Mouse (Mus musculus) urinary bladder, postnatal 36 days (tissue): Measurements from ENCODE around the gene Prox1.
A peak's percentile ranks its signal among the peaks of the same experiment; 100 is the strongest.

Experiments used
- DNase-seq, 2 experiments: peaks; one replicate each; pipeline ENCODE4 v3.0.0; 2022; ENCODE audit warnings: low spot score in 2 of 2, mixed read lengths in 1 of 2

Gene Prox1

GRCm38 (mm10) chr1:190169911-190170818, at the start of gene Prox1:
Prox1 (minus strand) TSS chr1:190170714.
- peak in 1 of 2 experiments; percentile 45 for DNase-seq

- no peak for DNase-seq
These were observed 46.1 kb upstream of the Prox1 start for GRCm38 (mm10) chr1:190216621-190217020.

- DNase-seq, result no peak
These were observed 44.1 kb upstream of the Prox1 start for GRCm38 (mm10) chr1:190214626-190215025.

GRCm38 (mm10) chr1:190213175-190213574, 42.7 kb upstream of the Prox1 start:
- DNase-seq, result no peak

GRCm38 (mm10) chr1:190207246-190207645, 36.7 kb upstream of the Prox1 start:
- no peak for DNase-seq

GRCm38 (mm10) chr1:190205691-190206090, 35.2 kb upstream of the Prox1 start:
- DNase-seq, result no peak

- no peak for DNase-seq
These were observed 34.0 kb upstream of the Prox1 start for GRCm38 (mm10) chr1:190204378-190205070.

- DNase-seq, result no peak
These were observed 31.2 kb upstream of the Prox1 start for GRCm38 (mm10) chr1:190201696-190202095.

- DNase-seq, result no peak
These were observed 30.5 kb upstream of the Prox1 start for GRCm38 (mm10) chr1:190200996-190201395.

- DNase-seq, result no peak
These were observed 27.7 kb upstream of the Prox1 start for GRCm38 (mm10) chr1:190198247-190198646.

GRCm38 (mm10) chr1:190192011-190192410, 21.5 kb upstream of the Prox1 start:
- DNase-seq, result no peak

GRCm38 (mm10) chr1:190190231-190190965, 19.9 kb upstream of the Prox1 start:
- DNase-seq, result no peak

- no peak for DNase-seq
These were observed 18.6 kb upstream of the Prox1 start for GRCm38 (mm10) chr1:190189125-190189524.

- DNase-seq, result no peak
These were observed 15.8 kb upstream of the Prox1 start for GRCm38 (mm10) chr1:190186336-190186735.

- no peak for DNase-seq
These were observed 14.8 kb upstream of the Prox1 start for GRCm38 (mm10) chr1:190185284-190185683.

GRCm38 (mm10) chr1:190183574-190183973, 13.1 kb upstream of the Prox1 start:
- no peak for DNase-seq

GRCm38 (mm10) chr1:190181765-190182164, 11.3 kb upstream of the Prox1 start:
- DNase-seq, result no peak

GRCm38 (mm10) chr1:190180861-190181260, 10.3 kb upstream of the Prox1 start:
- DNase-seq, result no peak

GRCm38 (mm10) chr1:190176961-190177360, 6.4 kb upstream of the Prox1 start:
- DNase-seq, result no peak

- no peak for DNase-seq
These were observed 4.5 kb upstream of the Prox1 start for GRCm38 (mm10) chr1:190174671-190175661.

GRCm38 (mm10) chr1:190174231-190174630, 3.7 kb upstream of the Prox1 start:
- no peak for DNase-seq
